Mouse (Mus musculus) embryonic facial prominence, embryonic 11.5 days (tissue): ENCODE measurements at regions not wholly inside any gene's neighbourhood (a gene's known extent, or its start where the extent isn't known, plus 50 kb on each side); places are given as distances from the start of the nearest gene placed in this dataset.

Experiments
- ATAC-seq: fragments of 200-750 bp; cut with Nextera tagmentation; replicated peaks from 2 replicates; pipeline ENCODE4 v1.8.0; 2017; ENCODE audit warnings: low read depth; ENCODE audit not compliant: insufficient number of reproducible peaks, low FRiP score, low TSS enrichment
- DNase-seq: peaks from one replicate; pipeline ENCODE4 v3.0.0-alpha.2; 2015; ENCODE audit warnings: low spot score
- H3K27ac ChIP-seq: fragments of 300-500 bp; sonication (generic); replicated peaks from 2 replicates; pipeline ENCODE4 v1.5.1; 2014; ENCODE audit warnings: mild to moderate bottlenecking, low read depth, low read length, control low read depth
- H3K27me3 ChIP-seq: fragments of 300-500 bp; sonication (generic); 2 replicates; pipeline ENCODE4 v1.6.1; 2014; ENCODE audit warnings: mild to moderate bottlenecking, low read length, moderate library complexity, mixed read lengths; ENCODE audit not compliant: control insufficient read depth, insufficient read depth
- H3K36me3 ChIP-seq: fragments of 300-500 bp; sonication (generic); replicated peaks from 2 replicates; pipeline ENCODE4 v1.6.1; 2014; ENCODE audit warnings: low read depth, mild to moderate bottlenecking, low read length, moderate library complexity, mixed read lengths; ENCODE audit not compliant: control insufficient read depth, insufficient read depth
- H3K4me1 ChIP-seq: fragments of 300-500 bp; sonication (generic); 2 replicates; pipeline ENCODE4 v1.6.1; 2014; ENCODE audit warnings: low read length, mixed read lengths; ENCODE audit not compliant: control insufficient read depth, insufficient read depth
- H3K4me2 ChIP-seq: fragments of 300-500 bp; sonication (generic); 2 replicates; pipeline ENCODE4 v1.6.1; 2014; ENCODE audit warnings: low read depth, mild to moderate bottlenecking, control low read depth, low read length, moderate library complexity
- H3K4me3 ChIP-seq: fragments of 300-500 bp; sonication (generic); 2 replicates; pipeline ENCODE4 v1.5.1; 2014; ENCODE audit warnings: low read depth, low read length, control low read depth
- H3K9ac ChIP-seq: fragments of 300-500 bp; sonication (generic); replicated peaks from 2 replicates; pipeline ENCODE4 v1.6.1; 2014; ENCODE audit warnings: mild to moderate bottlenecking, control low read depth, low read length
- H3K9me3 ChIP-seq: fragments of 300-500 bp; sonication (generic); replicated peaks from 2 replicates; pipeline ENCODE4 v1.6.1; 2016; ENCODE audit warnings: mild to moderate bottlenecking, low read length, inconsistent platforms, mixed read lengths; ENCODE audit not compliant: control insufficient read depth
- WGBS: fragments of 180-500 bp; shearing (Covaris S2); extraction: QIAGEN DNeasy Blood & Tissue Kit; methylation state at CpG from one replicate; pipeline ENCODE4 v1.1.7; 2014; 5-methylcytosine and 5-hydroxymethylcytosine counted together

GRCm38 (mm10) chr1:41153174-41153999 is 348.0 kb downstream of the Tmem182 start:
- Histone ChIP-seq H3K4me3 (no peak overlapping the region), H3K9ac (no peak overlapping the region), H3K27ac (no peak overlapping the region), H3K27me3 (no peaks in the 10 kb centered on the region), H3K36me3 (no peaks in the 10 kb centered on the region), H3K9me3 (no peaks in the 10 kb centered on the region), H3K4me2 (no peak overlapping the region), H3K4me1 (no peaks in the 10 kb centered on the region)
- DNase-seq = no peak
- no peak for ATAC-seq
- WGBS = 81% methylated on average over 14 of the region's 14 CpGs

GRCm38 (mm10) chr1:41154198-41154597 is 348.8 kb downstream of the Tmem182 start:
- H3K9me3 ChIP-seq = no peaks in the 10 kb centered on the region
- DNase-seq (no peak), ATAC-seq (no peak)
- WGBS = 69% methylated on average over 4 of the region's 4 CpGs
- no peaks in the 10 kb centered on the region for H3K27me3 ChIP-seq
- H3K4me3 ChIP-seq = no peak overlapping the region
- H3K36me3 ChIP-seq = no peaks in the 10 kb centered on the region
- H3K4me2 ChIP-seq = no peak overlapping the region
- H3K4me1 ChIP-seq = no peaks in the 10 kb centered on the region
- H3K27ac ChIP-seq = no peak overlapping the region
- H3K9ac ChIP-seq = no peak overlapping the region

GRCm38 (mm10) chr1:41156946-41157345 is 351.5 kb downstream of the Tmem182 start:
- DNase-seq = no peak
- Histone ChIP-seq H3K27me3 (no peaks in the 10 kb centered on the region), H3K4me1 (no peaks in the 10 kb centered on the region), H3K36me3 (no peaks in the 10 kb centered on the region), H3K4me2 (no peak overlapping the region), H3K9me3 (no peaks in the 10 kb centered on the region), H3K27ac (no peak overlapping the region), H3K4me3 (no peak overlapping the region), H3K9ac (no peak overlapping the region)
- no peak for ATAC-seq
- WGBS = 67% methylated on average over 10 of the region's 10 CpGs

GRCm38 (mm10) chr1:41157651-41158513 is 352.5 kb downstream of the Tmem182 start:
- ATAC-seq = peak; percentile 80; the same call in 1 of the 2 replicates
- Histone ChIP-seq H3K4me2 (no peak overlapping the region), H3K9ac (no peak overlapping the region)

GRCm38 (mm10) chr1:41165878-41166786 is 360.7 kb downstream of the Tmem182 start:
- no peak overlapping the region for H3K4me2 ChIP-seq
- H3K4me3 ChIP-seq = no peak overlapping the region
- peak; percentile 56; the same call in 1 of the 2 replicates for ATAC-seq
- peak; percentile 39 for DNase-seq
- H3K9ac ChIP-seq = no peak overlapping the region
- H3K36me3 ChIP-seq = no peaks in the 10 kb centered on the region
- no peaks in the 10 kb centered on the region for H3K27me3 ChIP-seq
- no peaks in the 10 kb centered on the region for H3K4me1 ChIP-seq
- no peaks in the 10 kb centered on the region for H3K9me3 ChIP-seq
- 31% methylated on average over 12 of the region's 12 CpGs for whole genome bisulfite sequencing
- H3K27ac ChIP-seq = no peak overlapping the region

More at GRCm38 (mm10) chr1:41157651-41158513, 352.5 kb downstream of the Tmem182 start:
- no peak overlapping the region for H3K27ac ChIP-seq
- no peaks in the 10 kb centered on the region for H3K4me1 ChIP-seq
- DNase-seq = peak; percentile 23
- no peaks in the 10 kb centered on the region for H3K9me3 ChIP-seq
- no peak overlapping the region for H3K4me3 ChIP-seq
- no peaks in the 10 kb centered on the region for H3K36me3 ChIP-seq
- WGBS = 68% methylated on average over 20 of the region's 21 CpGs
- H3K27me3 ChIP-seq = no peaks in the 10 kb centered on the region

- Histone ChIP-seq H3K27ac (no peak overlapping the region), H3K27me3 (no peaks in the 10 kb centered on the region), H3K4me2 (no peak overlapping the region), H3K36me3 (no peaks in the 10 kb centered on the region), H3K4me1 (no peaks in the 10 kb centered on the region), H3K9me3 (no peaks in the 10 kb centered on the region), H3K4me3 (no peak overlapping the region), H3K9ac (no peak overlapping the region)
- DNase-seq (no peak), ATAC-seq (no peak)
- 69% methylated on average over 4 of the region's 4 CpGs for WGBS
These were observed 361.5 kb downstream of the Tmem182 start for GRCm38 (mm10) chr1:41166787-41167420.

GRCm38 (mm10) chr1:41186991-41187390 is 381.6 kb downstream of the Tmem182 start:
- H3K4me3 ChIP-seq = no peak overlapping the region
- no peaks in the 10 kb centered on the region for H3K4me1 ChIP-seq
- H3K27ac ChIP-seq = no peak overlapping the region
- no peaks in the 10 kb centered on the region for H3K36me3 ChIP-seq
- no peak overlapping the region for H3K4me2 ChIP-seq
- no peaks in the 10 kb centered on the region for H3K27me3 ChIP-seq
- no peak for DNase-seq
- WGBS = 84% methylated on average over 6 of the region's 6 CpGs
- no peak for ATAC-seq
- H3K9ac ChIP-seq = no peak overlapping the region
- no peaks in the 10 kb centered on the region for H3K9me3 ChIP-seq
